Mouse (Mus musculus): ENCODE data around the gene Hoxa10. TPM values are rescaled to one million over a fixed set of nuclear protein-coding genes. Genes with fewer than 3 reads are reported as not detected.

Hoxa10 gene
- polyA plus RNA-seq, 1 experiment from 2014 or later = 0.13 TPM

GRCm38 (mm10) chr6:52232984-52233545, 7.6 kb downstream of the Hoxa10 start:
- peaks cover 14% of the 10 kb centered on the region; the same call in 1 of the 2 replicates for H3K4me1 ChIP-seq
- no peaks in the 10 kb centered on the region for H3K36me3 ChIP-seq
- no peak for ATAC-seq (ENCODE audit: insufficient number of reproducible peaks, insufficient read depth, low FRiP score, low TSS enrichment, low read depth)
- H3K4me2 ChIP-seq = no peak overlapping the region
- no peak overlapping the region for H3K4me3 ChIP-seq
- 3% methylated on average over 23 of the region's 23 CpGs for WGBS
- no peaks in the 10 kb centered on the region for H3K9me3 ChIP-seq
- peaks cover 98% of the 10 kb centered on the region for H3K27me3 ChIP-seq
- no peak overlapping the region for H3K27ac ChIP-seq
- no peak overlapping the region for H3K9ac ChIP-seq

- Histone ChIP-seq H3K4me1 (peaks cover 14% of the 10 kb centered on the region; the same call in 1 of the 2 replicates), H3K36me3 (no peaks in the 10 kb centered on the region), H3K9ac (no peak overlapping the region), H3K27ac (no peak overlapping the region), H3K4me2 (no peak overlapping the region), H3K4me3 (no peak overlapping the region), H3K27me3 (peaks cover 97% of the 10 kb centered on the region), H3K9me3 (no peaks in the 10 kb centered on the region)
- no peak for ATAC-seq (ENCODE audit: insufficient number of reproducible peaks, insufficient read depth, low FRiP score, low TSS enrichment, low read depth)
- under 1% methylated on average over 18 of the region's 18 CpGs for WGBS
These were observed 8.1 kb downstream of the Hoxa10 start for GRCm38 (mm10) chr6:52232568-52232965.

- no peak for ATAC-seq (ENCODE audit: insufficient number of reproducible peaks, insufficient read depth, low FRiP score, low TSS enrichment, low read depth)
- H3K4me2 ChIP-seq = no peak overlapping the region
- H3K9ac ChIP-seq = no peak overlapping the region
- H3K36me3 ChIP-seq = no peaks in the 10 kb centered on the region
- peaks cover 97% of the 10 kb centered on the region for H3K27me3 ChIP-seq
- no peak overlapping the region for H3K27ac ChIP-seq
- WGBS = under 1% methylated on average over 18 of the region's 18 CpGs
- no peaks in the 10 kb centered on the region for H3K9me3 ChIP-seq
- H3K4me1 ChIP-seq = peaks cover 14% of the 10 kb centered on the region; the same call in 1 of the 2 replicates
- no peak overlapping the region for H3K4me3 ChIP-seq
These were observed 8.6 kb downstream of the Hoxa10 start for GRCm38 (mm10) chr6:52231885-52232567.

GRCm38 (mm10) chr6:52230516-52231165, 10.0 kb downstream of the Hoxa10 start, which contains the start of gene Hoxa9:
Hoxa9 (minus strand) TSS chr6:52231089.
- Histone ChIP-seq H3K4me3 (no peak within 1 kb of the TSS), H3K4me1 (peaks cover 17% of the 10 kb centered on the region; the same call in 1 of the 2 replicates), H3K27me3 (peaks cover 97% of the 10 kb centered on the region), H3K9ac (no peak within 1 kb of the TSS), H3K4me2 (no peak within 1 kb of the TSS), H3K9me3 (no peaks in the 10 kb centered on the region), H3K36me3 (no peaks in the 10 kb centered on the region), H3K27ac (no peak within 1 kb of the TSS)
- 3% methylated on average over 23 of the region's 36 CpGs for WGBS
- ATAC-seq (ENCODE audit: insufficient number of reproducible peaks, insufficient read depth, low FRiP score, low TSS enrichment, low read depth) = no peak

GRCm38 (mm10) chr6:52229558-52230416, 10.9 kb downstream of the Hoxa10 start:
- Histone ChIP-seq H3K4me3 (no peak overlapping the region), H3K36me3 (no peaks in the 10 kb centered on the region), H3K27ac (no peak overlapping the region), H3K4me2 (no peak overlapping the region), H3K4me1 (peaks cover 17% of the 10 kb centered on the region; the same call in 1 of the 2 replicates), H3K9ac (no peak overlapping the region), H3K27me3 (peaks cover 97% of the 10 kb centered on the region), H3K9me3 (no peaks in the 10 kb centered on the region)
- 2% methylated on average over 44 of the region's 44 CpGs for WGBS
- ATAC-seq (ENCODE audit: insufficient number of reproducible peaks, insufficient read depth, low FRiP score, low TSS enrichment, low read depth) = no peak

GRCm38 (mm10) chr6:52228475-52229465, 11.9 kb downstream of the Hoxa10 start:
- Histone ChIP-seq H3K4me3 (no peak overlapping the region), H3K9ac (no peak overlapping the region), H3K4me2 (no peak overlapping the region)

GRCm38 (mm10) chr6:52227470-52228222, 13.0 kb downstream of the Hoxa10 start:
- WGBS = 2% methylated on average over 11 of the region's 11 CpGs
- H3K9me3 ChIP-seq = no peaks in the 10 kb centered on the region
- no peak overlapping the region for H3K4me3 ChIP-seq
- H3K4me1 ChIP-seq = peaks cover 9% of the 10 kb centered on the region; the same call in 1 of the 2 replicates
- no peak for ATAC-seq (ENCODE audit: insufficient number of reproducible peaks, insufficient read depth, low FRiP score, low TSS enrichment, low read depth)
- no peak overlapping the region for H3K9ac ChIP-seq
- no peaks in the 10 kb centered on the region for H3K36me3 ChIP-seq
- H3K4me2 ChIP-seq = no peak overlapping the region
- H3K27ac ChIP-seq = no peak overlapping the region
- peaks cover 97% of the 10 kb centered on the region for H3K27me3 ChIP-seq

More at GRCm38 (mm10) chr6:52228475-52229465, 11.9 kb downstream of the Hoxa10 start:
- H3K36me3 ChIP-seq = no peaks in the 10 kb centered on the region
- peaks cover 9% of the 10 kb centered on the region; the same call in 1 of the 2 replicates for H3K4me1 ChIP-seq
- no peak for ATAC-seq (ENCODE audit: insufficient number of reproducible peaks, insufficient read depth, low FRiP score, low TSS enrichment, low read depth)
- H3K9me3 ChIP-seq = no peaks in the 10 kb centered on the region
- WGBS = 2% methylated on average over 38 of the region's 38 CpGs
- no peak overlapping the region for H3K27ac ChIP-seq
- H3K27me3 ChIP-seq = peaks cover 97% of the 10 kb centered on the region

- H3K4me3 ChIP-seq = no peak overlapping the region
- peaks cover 97% of the 10 kb centered on the region for H3K27me3 ChIP-seq
- 3% methylated on average over 26 of the region's 26 CpGs for WGBS
- H3K4me1 ChIP-seq = peaks cover 11% of the 10 kb centered on the region
- no peaks in the 10 kb centered on the region for H3K9me3 ChIP-seq
- no peak for ATAC-seq (ENCODE audit: insufficient number of reproducible peaks, insufficient read depth, low FRiP score, low TSS enrichment, low read depth)
- H3K9ac ChIP-seq = no peak overlapping the region
- no peak overlapping the region for H3K27ac ChIP-seq
- H3K36me3 ChIP-seq = no peaks in the 10 kb centered on the region
- H3K4me2 ChIP-seq = no peak overlapping the region
These were observed 13.9 kb downstream of the Hoxa10 start for GRCm38 (mm10) chr6:52226569-52227257.

- H3K27me3 ChIP-seq = peaks cover 99% of the 10 kb centered on the region
- no peaks in the 10 kb centered on the region for H3K9me3 ChIP-seq
- no peak for ATAC-seq (ENCODE audit: insufficient number of reproducible peaks, insufficient read depth, low FRiP score, low TSS enrichment, low read depth)
- H3K9ac ChIP-seq = no peak overlapping the region
- no peak overlapping the region for H3K4me3 ChIP-seq
- H3K27ac ChIP-seq = no peak overlapping the region
- no peak overlapping the region for H3K4me2 ChIP-seq
- peaks cover 16% of the 10 kb centered on the region for H3K4me1 ChIP-seq
- 2% methylated on average over 69 of the region's 69 CpGs for WGBS
- H3K36me3 ChIP-seq = no peaks in the 10 kb centered on the region
These were observed 14.8 kb downstream of the Hoxa10 start for GRCm38 (mm10) chr6:52225612-52226568.
